Mouse (Mus musculus): Measurements from ENCODE around the gene Aaas. TPM values are rescaled to one million over a fixed set of nuclear protein-coding genes. Genes with fewer than 3 reads are reported as not detected.

Gene Aaas
- polyA plus RNA-seq (2016; fragmentation: Nextera tagmentation; extraction: Ambion mirVana): 78.4 and 89.3 TPM in 2 replicates

DNA sequence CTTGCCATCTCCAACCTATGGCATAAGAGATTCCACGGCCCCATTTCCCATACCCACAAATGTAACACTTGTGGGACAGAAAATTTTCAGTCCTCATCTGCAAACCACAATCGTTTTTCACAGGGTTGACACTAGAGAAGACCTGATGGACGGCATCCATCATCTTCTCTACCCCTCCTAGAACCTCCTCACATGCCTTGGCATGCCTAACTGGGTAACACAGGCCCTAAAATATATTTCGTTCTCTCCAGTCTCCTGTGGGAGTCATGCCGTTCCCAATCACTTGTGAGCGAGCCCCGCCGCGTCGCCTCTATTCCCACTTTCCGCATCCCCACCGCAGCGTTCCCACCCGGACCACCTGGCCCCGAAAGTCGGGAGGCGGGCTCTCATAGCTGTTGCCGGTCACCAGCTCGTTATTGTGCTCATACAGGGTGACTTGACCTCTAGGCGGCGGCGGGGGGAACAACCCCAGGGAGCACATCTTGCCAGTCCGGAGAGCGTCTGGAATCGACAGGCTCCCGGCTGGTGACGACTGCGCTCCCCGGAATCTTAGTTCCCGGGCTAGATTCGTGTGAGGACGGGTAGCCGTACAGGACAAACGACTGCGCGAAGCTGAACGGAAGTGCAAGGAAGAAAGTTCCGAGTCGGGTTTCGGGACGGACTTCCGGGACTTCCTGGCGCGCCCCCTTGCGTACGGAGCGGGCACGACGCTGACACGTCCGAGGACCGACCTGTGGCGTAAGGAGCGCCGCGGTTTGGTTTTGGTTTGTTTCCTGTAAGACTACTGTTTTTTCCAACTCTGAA is at the start of gene Aaas:
Gene Aaas, minus strand, starts transcription at position 634 of the 804 bp plus-strand sequence.
- peak within 1 kb of the TSS; percentile 71 for H3K27ac ChIP-seq
- peak within 1 kb of the TSS; percentile 76 for H3K4me2 ChIP-seq (replicated peaks)
- H3K4me3 ChIP-seq: peak within 1 kb of the TSS; percentile 71
- H3K27me3 ChIP-seq: no peaks in the 10 kb centered on the region
- peak within 1 kb of the TSS; percentile 76 for H3K9ac ChIP-seq
- H3K9me3 ChIP-seq: no peaks in the 10 kb centered on the region
- peaks cover 18% of the 10 kb centered on the region for H3K36me3 ChIP-seq
- peaks cover 9% of the 10 kb centered on the region for H3K4me1 ChIP-seq
- under 1% methylated on average over 56 of the region's 56 CpGs for WGBS
- ATAC-seq (ENCODE audit: insufficient number of reproducible peaks, insufficient read depth, low FRiP score, low TSS enrichment): peak; percentile 82

DNA sequence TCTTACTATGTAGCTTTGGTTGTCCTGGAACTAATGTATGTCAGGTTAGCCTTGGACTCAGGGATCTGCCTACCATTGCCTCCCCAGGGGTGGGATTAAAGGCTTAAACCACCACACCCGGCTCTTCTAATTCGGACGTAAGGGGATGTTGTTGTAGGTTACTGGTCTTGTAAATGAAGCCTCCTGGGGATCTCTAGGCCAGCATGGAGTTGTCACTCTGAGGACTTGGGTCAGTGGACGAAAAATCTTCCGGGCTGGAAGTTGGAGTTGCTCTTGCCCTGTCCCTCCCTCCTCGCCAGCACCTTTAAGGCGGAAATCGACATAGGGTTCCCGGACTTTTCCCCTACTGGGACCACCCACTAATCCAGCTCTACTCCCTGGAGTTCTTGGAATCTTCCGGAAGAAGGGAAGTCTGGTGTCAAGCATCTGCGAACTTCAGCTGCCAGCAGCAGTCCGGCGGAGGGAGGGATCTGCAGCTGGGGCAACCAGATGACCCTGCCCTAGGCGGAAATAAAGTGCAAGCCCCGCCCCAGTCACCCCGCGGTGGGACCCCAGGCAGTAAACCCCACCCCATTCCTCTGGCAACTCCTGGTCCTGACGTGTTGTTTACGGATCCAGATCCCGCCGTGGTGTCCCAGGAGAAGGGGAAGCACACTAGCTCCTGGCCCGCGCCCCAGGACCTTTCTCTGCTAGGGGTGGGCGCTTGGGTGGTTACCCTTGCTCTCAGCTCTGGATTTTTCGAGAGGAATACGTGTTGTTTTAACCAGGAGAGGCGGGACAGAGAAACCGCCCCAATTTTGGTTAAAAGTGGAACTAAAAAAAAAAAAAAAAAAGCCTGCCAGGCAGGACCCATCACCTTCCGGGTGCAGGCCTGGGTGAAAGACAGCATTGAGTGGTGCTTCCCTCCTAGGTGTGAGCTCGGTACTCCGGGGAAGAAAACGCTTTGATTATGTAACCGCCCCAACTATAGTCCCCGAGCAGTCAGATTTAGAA is 49.0 kb upstream of the Aaas start:
- WGBS: 5% methylated on average over 34 of the region's 34 CpGs
- Histone ChIP-seq H3K4me1 (peaks cover 15% of the 10 kb centered on the region), H3K27ac (peak overlapping the region; percentile 76), H3K9ac (peak overlapping the region; percentile 55), H3K4me2 (replicated peaks) (peak overlapping the region; percentile 71), H3K4me3 (peak overlapping the region; percentile 41), H3K27me3 (no peaks in the 10 kb centered on the region), H3K36me3 (no peaks in the 10 kb centered on the region), H3K9me3 (no peaks in the 10 kb centered on the region)
- ATAC-seq (ENCODE audit: insufficient number of reproducible peaks, insufficient read depth, low FRiP score, low TSS enrichment): no peak

DNA sequence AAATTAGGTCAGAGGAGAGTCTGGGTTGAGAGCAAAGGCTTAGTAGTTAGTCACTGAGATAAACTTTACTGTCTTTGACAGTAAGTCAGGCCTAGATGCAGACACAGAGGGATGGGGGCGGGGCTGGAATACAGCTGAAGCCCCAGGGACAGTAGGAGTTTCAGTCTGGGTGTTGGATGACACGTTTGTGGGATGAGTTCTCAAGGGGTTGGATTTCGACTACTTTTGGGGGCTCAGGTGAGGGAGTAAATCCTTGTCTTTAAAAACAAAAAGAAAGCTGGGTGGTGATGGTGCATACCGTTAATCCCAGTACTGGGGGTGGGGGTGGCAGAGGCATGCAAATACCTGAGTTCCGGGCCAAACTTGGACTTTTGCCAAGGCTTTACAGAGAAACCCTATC is 48.1 kb upstream of the Aaas start:
- 14% methylated on average over 5 of the region's 5 CpGs for WGBS
- 0 out of 2 replicates have a peak overlapping the region, but pooled peaks have one; percentile 41 for H3K4me3 ChIP-seq
- H3K27me3 ChIP-seq: no peaks in the 10 kb centered on the region
- no peak for ATAC-seq (ENCODE audit: insufficient number of reproducible peaks, insufficient read depth, low FRiP score, low TSS enrichment)
- no peaks in the 10 kb centered on the region for H3K36me3 ChIP-seq
- no peak overlapping the region for H3K4me2 ChIP-seq (replicated peaks)
- H3K9ac ChIP-seq: no peak overlapping the region
- H3K27ac ChIP-seq: no peak overlapping the region
- peaks cover 15% of the 10 kb centered on the region for H3K4me1 ChIP-seq
- no peaks in the 10 kb centered on the region for H3K9me3 ChIP-seq

DNA sequence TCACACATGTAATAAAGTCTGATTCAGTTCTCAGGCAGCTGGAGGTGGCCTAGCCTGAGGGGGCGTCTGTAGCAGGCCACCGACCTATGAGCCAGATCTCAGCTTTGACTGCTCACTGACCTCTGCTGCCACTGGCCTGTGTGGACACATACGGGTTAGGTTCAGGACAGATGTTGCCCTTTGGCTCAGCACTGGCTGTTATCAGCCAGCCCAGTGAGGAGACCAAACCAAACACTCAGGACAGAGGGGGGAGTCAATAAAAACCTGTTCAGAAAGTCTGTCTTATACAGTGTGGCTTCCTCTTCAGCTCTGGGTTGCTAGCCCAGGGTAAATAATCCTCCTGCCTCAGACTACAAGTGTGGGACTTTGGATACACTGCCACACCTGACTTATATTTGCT is 44.5 kb upstream of the Aaas start:
- Histone ChIP-seq H3K27ac (no peak overlapping the region), H3K27me3 (no peaks in the 10 kb centered on the region), H3K4me2 (replicated peaks) (no peak overlapping the region), H3K4me1 (peaks cover 13% of the 10 kb centered on the region), H3K36me3 (no peaks in the 10 kb centered on the region), H3K9me3 (no peaks in the 10 kb centered on the region), H3K9ac (0 out of 2 replicates have a peak overlapping the region, but pooled peaks have one; percentile 9), H3K4me3 (no peak overlapping the region)
- no peak for ATAC-seq (ENCODE audit: insufficient number of reproducible peaks, insufficient read depth, low FRiP score, low TSS enrichment)
- 9% methylated on average over 3 of the region's 3 CpGs for WGBS

- peaks cover 2% of the 10 kb centered on the region for H3K4me1 ChIP-seq
- no peaks in the 10 kb centered on the region for H3K36me3 ChIP-seq
- no peak overlapping the region for H3K4me2 ChIP-seq (replicated peaks)
- no peaks in the 10 kb centered on the region for H3K27me3 ChIP-seq
- ATAC-seq (ENCODE audit: insufficient number of reproducible peaks, insufficient read depth, low FRiP score, low TSS enrichment): no peak
- no peak overlapping the region for H3K4me3 ChIP-seq
- no peak overlapping the region for H3K9ac ChIP-seq
- no peaks in the 10 kb centered on the region for H3K9me3 ChIP-seq
- no peak overlapping the region for H3K27ac ChIP-seq
Measured at GRCm38 (mm10) chr15:102393584-102394014, 43.0 kb upstream of the Aaas start.

- no peak overlapping the region for H3K9ac ChIP-seq
- H3K27me3 ChIP-seq: no peaks in the 10 kb centered on the region
- H3K27ac ChIP-seq: no peak overlapping the region
- no peak for ATAC-seq (ENCODE audit: insufficient number of reproducible peaks, insufficient read depth, low FRiP score, low TSS enrichment)
- 42% methylated on average over 2 of the region's 2 CpGs for WGBS
- H3K4me1 ChIP-seq: no peaks in the 10 kb centered on the region; the same call in 1 of the 2 replicates
- no peaks in the 10 kb centered on the region for H3K9me3 ChIP-seq
- no peaks in the 10 kb centered on the region for H3K36me3 ChIP-seq
- H3K4me3 ChIP-seq: no peak overlapping the region
- no peak overlapping the region for H3K4me2 ChIP-seq (replicated peaks)
Measured at GRCm38 (mm10) chr15:102392520-102392919, 41.9 kb upstream of the Aaas start.

DNA sequence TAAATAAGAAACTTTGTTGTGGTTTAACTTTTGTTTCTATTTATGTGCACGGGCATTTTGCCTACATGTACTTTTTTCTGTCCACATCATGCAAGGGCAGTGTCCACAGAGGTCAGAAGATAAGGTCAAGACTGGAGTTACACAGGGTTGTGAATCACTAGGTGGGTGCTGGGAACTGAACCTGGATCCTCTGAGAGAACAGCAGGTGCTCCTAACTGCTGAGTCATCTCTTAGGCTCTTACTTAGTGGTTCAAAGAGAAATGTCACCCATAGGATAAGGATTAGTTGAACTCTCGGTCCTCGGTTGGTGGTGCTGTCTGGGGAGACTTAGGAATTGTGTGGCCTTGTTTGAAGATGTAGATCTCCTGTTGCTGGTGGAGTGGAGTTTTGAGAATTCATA is 38.4 kb upstream of the Aaas start:
- no peak overlapping the region for H3K9ac ChIP-seq
- H3K27me3 ChIP-seq: no peaks in the 10 kb centered on the region
- no peaks in the 10 kb centered on the region for H3K9me3 ChIP-seq
- H3K4me2 ChIP-seq (replicated peaks): no peak overlapping the region
- no peaks in the 10 kb centered on the region for H3K4me1 ChIP-seq
- ATAC-seq (ENCODE audit: insufficient number of reproducible peaks, insufficient read depth, low FRiP score, low TSS enrichment): no peak
- 83% methylated on average over 3 of the region's 3 CpGs for WGBS
- H3K36me3 ChIP-seq: no peaks in the 10 kb centered on the region
- no peak overlapping the region for H3K4me3 ChIP-seq
- no peak overlapping the region for H3K27ac ChIP-seq

GRCm38 (mm10) chr15:102386640-102387039 is 36.1 kb upstream of the Aaas start:
- Histone ChIP-seq H3K4me3 (no peak overlapping the region), H3K27ac (no peak overlapping the region), H3K9ac (no peak overlapping the region), H3K36me3 (no peaks in the 10 kb centered on the region), H3K9me3 (no peaks in the 10 kb centered on the region), H3K27me3 (no peaks in the 10 kb centered on the region), H3K4me1 (no peaks in the 10 kb centered on the region), H3K4me2 (replicated peaks) (no peak overlapping the region)
- ATAC-seq (ENCODE audit: insufficient number of reproducible peaks, insufficient read depth, low FRiP score, low TSS enrichment): no peak
- WGBS: 55% methylated on average over 9 of the region's 9 CpGs

DNA sequence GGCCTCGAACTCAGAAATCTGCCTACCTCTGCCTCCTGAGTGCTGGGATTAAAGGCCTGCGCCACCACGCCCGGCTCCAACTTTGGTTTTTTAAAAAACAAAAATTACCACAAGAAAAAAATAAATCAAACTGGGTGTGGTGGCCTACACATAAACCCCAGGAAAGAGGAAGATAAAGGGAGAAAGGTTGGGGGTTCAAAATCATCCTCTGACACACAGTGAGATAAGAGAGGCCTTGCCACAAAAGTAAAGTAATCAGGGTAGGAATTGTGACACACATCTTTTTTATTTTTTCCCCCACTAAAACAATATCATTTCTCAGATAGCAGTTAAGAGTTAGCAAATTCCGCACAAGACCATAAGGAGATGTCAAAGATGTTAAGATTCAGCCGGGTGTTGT is 33.1 kb upstream of the Aaas start:
- Histone ChIP-seq H3K27ac (no peak overlapping the region), H3K9me3 (no peaks in the 10 kb centered on the region), H3K9ac (no peak overlapping the region), H3K36me3 (no peaks in the 10 kb centered on the region), H3K4me1 (no peaks in the 10 kb centered on the region; the same call in 1 of the 2 replicates), H3K27me3 (no peaks in the 10 kb centered on the region), H3K4me2 (replicated peaks) (no peak overlapping the region), H3K4me3 (no peak overlapping the region)
- ATAC-seq (ENCODE audit: insufficient number of reproducible peaks, insufficient read depth, low FRiP score, low TSS enrichment): no peak
- 92% methylated on average over 6 of the region's 6 CpGs for WGBS

GRCm38 (mm10) chr15:102381575-102381974 is 31.0 kb upstream of the Aaas start:
- no peak overlapping the region for H3K27ac ChIP-seq
- peaks cover 17% of the 10 kb centered on the region for H3K4me1 ChIP-seq
- H3K4me3 ChIP-seq: no peak overlapping the region
- no peaks in the 10 kb centered on the region for H3K36me3 ChIP-seq
- no peak overlapping the region for H3K9ac ChIP-seq
- peak; percentile 62; the same call in 1 of the 2 replicates for ATAC-seq (ENCODE audit: insufficient number of reproducible peaks, insufficient read depth, low FRiP score, low TSS enrichment)
- no peak overlapping the region for H3K4me2 ChIP-seq (replicated peaks)
- no peaks in the 10 kb centered on the region for H3K27me3 ChIP-seq
- no peaks in the 10 kb centered on the region for H3K9me3 ChIP-seq
- 0% methylated on average over 7 of the region's 7 CpGs for WGBS

- peak overlapping the region; percentile 93 for H3K4me2 ChIP-seq (replicated peaks)
- H3K27me3 ChIP-seq: no peaks in the 10 kb centered on the region
- H3K9ac ChIP-seq: no peak overlapping the region
- peak overlapping the region; percentile 56; the same call in 1 of the 2 replicates for H3K4me3 ChIP-seq
- H3K9me3 ChIP-seq: no peaks in the 10 kb centered on the region
- 4% methylated on average over 10 of the region's 10 CpGs for WGBS
- H3K27ac ChIP-seq: peak overlapping the region; percentile 92
- 0 out of 2 replicates have a peak, but pooled peaks have one; percentile 24 for ATAC-seq (ENCODE audit: insufficient number of reproducible peaks, insufficient read depth, low FRiP score, low TSS enrichment)
- H3K4me1 ChIP-seq: peaks cover 23% of the 10 kb centered on the region
- H3K36me3 ChIP-seq: no peaks in the 10 kb centered on the region
Measured at GRCm38 (mm10) chr15:102377810-102378262, 27.3 kb upstream of the Aaas start.

Data from embryonic facial prominence, embryonic 12.5 days (tissue).